In the genomic region with DNA sequence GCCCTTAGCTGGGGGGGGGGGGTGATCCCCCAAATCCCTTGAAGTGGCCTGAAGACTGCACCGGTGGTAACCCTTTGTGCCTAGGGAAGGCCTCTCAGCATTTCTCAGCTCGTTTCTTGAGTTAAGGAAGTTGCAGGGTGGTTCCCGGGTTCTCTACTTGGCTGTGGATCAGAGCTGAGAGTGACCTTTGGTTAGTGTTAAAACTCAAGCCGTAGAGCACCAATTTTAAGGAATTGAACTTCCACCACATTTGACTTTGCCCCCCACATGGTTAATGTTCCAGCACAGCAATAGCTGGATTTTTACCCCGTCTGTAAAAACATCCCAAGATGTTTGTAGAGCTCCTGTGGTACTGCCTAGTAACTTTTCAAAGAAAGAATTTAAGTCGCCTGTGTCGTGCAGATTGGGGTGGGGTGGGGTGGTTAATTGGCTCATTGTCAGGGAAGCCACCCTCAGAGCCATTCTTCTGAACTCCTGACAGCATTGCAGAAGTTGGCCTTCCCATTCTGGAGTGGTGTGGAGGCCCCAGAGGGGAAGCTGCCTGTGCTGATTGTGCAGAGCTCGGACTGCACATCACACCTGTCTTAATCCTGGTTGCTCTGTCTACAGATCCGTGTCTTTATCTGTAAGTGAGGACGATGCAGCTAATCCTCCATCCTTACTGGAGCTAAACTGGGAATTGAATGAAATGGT, we compare ENCODE assay signal across 8 mouse cellular contexts. TPM values are rescaled to one million over a fixed set of nuclear protein-coding genes. Genes with fewer than 3 reads are reported as not detected.
A peak's percentile ranks its signal among the peaks of the same experiment; 100 is the strongest.
DNase-seq lines count a peak whose midpoint lies in the region; ATAC-seq and TF ChIP-seq lines count a peak whose summit lies in the region.

No protein-coding gene starts in this region.

- H3K36me3 ChIP-seq in embryonic facial prominence, embryonic 13.5 days, result peaks cover 39% of the 10 kb centered on the region
- H3K36me3 ChIP-seq in kidney, adult 2 months (ENCODE audit: control insufficient read depth, insufficient read depth, low read length), result peaks cover 4% of the 10 kb centered on the region; the same call in 1 of the 2 replicates
- peaks cover 20% of the 10 kb centered on the region for H3K36me3 ChIP-seq in midbrain, embryonic 12.5 days

- DNase-seq in gastrocnemius, adult 2 months, result no peak
- no peak for DNase-seq in gastrocnemius, postnatal 4 days (ENCODE audit: low spot score in 2 of 2)
- peak; percentile 94 for DNase-seq in kidney, adult 2 months
- DNase-seq in right cerebral cortex, postnatal 36 days (ENCODE audit: low spot score in 2 of 2), result no peak
- DNase-seq in thymus, postnatal 36 days, result no peak
- DNase-seq in thymus, postnatal 0 days (ENCODE audit: low spot score), result no peak

- peak overlapping the region; percentile 86 for H3K9ac ChIP-seq in embryonic facial prominence, embryonic 13.5 days
- peak overlapping the region; percentile 87; the same call in 1 of the 2 replicates for H3K9ac ChIP-seq in midbrain, embryonic 12.5 days (replicated peaks)

- intact Hi-C loops in gastrocnemius, adult 2 months (cut with DNase I), result no loop called here

- H3K4me3 ChIP-seq in gastrocnemius, adult 2 months, result peak overlapping the region; percentile 90
- peak overlapping the region; percentile 93 for H3K4me3 ChIP-seq in embryonic facial prominence, embryonic 13.5 days
- peak overlapping the region; percentile 61 for H3K4me3 ChIP-seq in kidney, adult 2 months (ENCODE audit: insufficient read depth, low read depth, low read length)
- peak overlapping the region; percentile 90 for H3K4me3 ChIP-seq in midbrain, embryonic 12.5 days

- TF ChIP-seq CTCF in gastrocnemius, adult 2 months (IDR thresholded peaks at IDR 0.05), result no peak
- no peak for TF ChIP-seq CTCF in kidney, adult 2 months (conservative IDR thresholded peaks at IDR 0.05; ENCODE audit: insufficient read depth, insufficient read length, low read depth, low read length)

- no peak for ATAC-seq in embryonic facial prominence, embryonic 13.5 days (ENCODE audit: insufficient number of reproducible peaks, insufficient read depth, low FRiP score, low TSS enrichment, low read depth)
- ATAC-seq in midbrain, embryonic 12.5 days (ENCODE audit: low FRiP score, low read depth), result no peak

- 72% methylated on average over 10 of the region's 10 CpGs for WGBS in embryonic facial prominence, embryonic 13.5 days
- WGBS in kidney, adult 2 months, result 26% methylated on average over 10 of the region's 10 CpGs
- WGBS in midbrain, embryonic 12.5 days, result 56% methylated on average over 10 of the region's 10 CpGs

- H3K4me1 ChIP-seq in embryonic facial prominence, embryonic 13.5 days, result peaks cover 22% of the 10 kb centered on the region
- peaks cover 24% of the 10 kb centered on the region for H3K4me1 ChIP-seq in kidney, adult 2 months (ENCODE audit: control insufficient read depth, insufficient read depth, low read length)
- H3K4me1 ChIP-seq in midbrain, embryonic 12.5 days, result peaks cover 20% of the 10 kb centered on the region

- TF ChIP-seq POLR2A in kidney, adult 2 months (IDR thresholded peaks at IDR 0.05; ENCODE audit: low read depth, low read length), result no peak

- peak overlapping the region; percentile 94 for H3K4me2 ChIP-seq in embryonic facial prominence, embryonic 13.5 days
- peak overlapping the region; percentile 94 for H3K4me2 ChIP-seq in midbrain, embryonic 12.5 days (replicated peaks)

- peak overlapping the region; percentile 98 for H3K27ac ChIP-seq in gastrocnemius, adult 2 months
- no peak overlapping the region for H3K27ac ChIP-seq in embryonic facial prominence, embryonic 13.5 days
- peak overlapping the region; percentile 72 for H3K27ac ChIP-seq in kidney, adult 2 months (ENCODE audit: insufficient read depth, low read depth, low read length)
- no peak overlapping the region for H3K27ac ChIP-seq in midbrain, embryonic 12.5 days (replicated peaks)

- H3K9me3 ChIP-seq in embryonic facial prominence, embryonic 13.5 days, result no peaks in the 10 kb centered on the region
- no peaks in the 10 kb centered on the region for H3K9me3 ChIP-seq in midbrain, embryonic 12.5 days

- H3K27me3 ChIP-seq in embryonic facial prominence, embryonic 13.5 days, result no peaks in the 10 kb centered on the region
- no peaks in the 10 kb centered on the region for H3K27me3 ChIP-seq in kidney, adult 2 months (replicated peaks; ENCODE audit: control insufficient read depth, insufficient read depth, low read length)
- no peaks in the 10 kb centered on the region for H3K27me3 ChIP-seq in midbrain, embryonic 12.5 days

RNA-seq across cellular contexts. Expression of a gene that starts 1.5 kb away (rescaled TPM):
- 10 to 100 TPM; 12.9 to 17.5 TPM for total RNA-seq in gastrocnemius, adult 2 months (2021)
- total RNA-seq in gastrocnemius, postnatal 4 days (2021), result 10 to 100 TPM; 24.7 to 26.2 TPM
- polyA plus RNA-seq in embryonic facial prominence, embryonic 13.5 days (2015; fragmentation: Nextera tagmentation; extraction: Ambion mirVana), result 11.1 and 13.7 TPM in 2 replicates
- polyA plus RNA-seq in kidney, adult 2 months (2012; rRNA removed), result 156 and 161 TPM in 2 replicates
- 11.2 and 12.9 TPM in 2 replicates for polyA plus RNA-seq in midbrain, embryonic 12.5 days (2016; fragmentation: Nextera tagmentation; extraction: Ambion mirVana)
- polyA plus RNA-seq in thymus, postnatal 0 days (2015; fragmentation: Nextera tagmentation; extraction: Ambion mirVana), result 4.9 and 5.7 TPM in 2 replicates

RNA-seq across cellular contexts. Expression of a gene that starts 10.7 kb away (rescaled TPM):
- total RNA-seq in gastrocnemius, adult 2 months (2021), result 10 to 100 TPM; 23.1 to 25.2 TPM
- total RNA-seq in gastrocnemius, postnatal 4 days (2021), result 10 to 100 TPM; 24.6 to 27.1 TPM
- polyA plus RNA-seq in embryonic facial prominence, embryonic 13.5 days (2015; fragmentation: Nextera tagmentation; extraction: Ambion mirVana), result 12.7 and 13.5 TPM in 2 replicates
- 45.8 and 59.5 TPM in 2 replicates for polyA plus RNA-seq in kidney, adult 2 months (2012; rRNA removed)
- 11.6 and 11.7 TPM in 2 replicates for polyA plus RNA-seq in midbrain, embryonic 12.5 days (2016; fragmentation: Nextera tagmentation; extraction: Ambion mirVana)
- 5.6 and 9.6 TPM in 2 replicates for polyA plus RNA-seq in thymus, postnatal 0 days (2015; fragmentation: Nextera tagmentation; extraction: Ambion mirVana)

RNA-seq across cellular contexts. Expression of a gene that starts 36.2 kb away (rescaled TPM):
- total RNA-seq in gastrocnemius, adult 2 months (2021), result 10 to 100 TPM; 50.8 to 67.6 TPM
- 10 to 100 TPM; 26.3 to 27.6 TPM for total RNA-seq in gastrocnemius, postnatal 4 days (2021)
- polyA plus RNA-seq in embryonic facial prominence, embryonic 13.5 days (2015; fragmentation: Nextera tagmentation; extraction: Ambion mirVana), result 12.4 and 15.2 TPM in 2 replicates
- 78.0 and 98.0 TPM in 2 replicates for polyA plus RNA-seq in kidney, adult 2 months (2012; rRNA removed)
- polyA plus RNA-seq in midbrain, embryonic 12.5 days (2016; fragmentation: Nextera tagmentation; extraction: Ambion mirVana), result 13.9 and 14.2 TPM in 2 replicates
- polyA plus RNA-seq in thymus, postnatal 0 days (2015; fragmentation: Nextera tagmentation; extraction: Ambion mirVana), result 22.6 and 23.5 TPM in 2 replicates

RNA-seq across cellular contexts. Expression of a gene that starts 41.6 kb away (rescaled TPM):
- total RNA-seq in gastrocnemius, adult 2 months (2021), result 1 to 10 TPM; 2.0 to 3.5 TPM
- total RNA-seq in gastrocnemius, postnatal 4 days (2021), result 1 to 10 TPM; 4.5 to 5.7 TPM
- polyA plus RNA-seq in embryonic facial prominence, embryonic 13.5 days (2015; fragmentation: Nextera tagmentation; extraction: Ambion mirVana), result 24.0 and 25.3 TPM in 2 replicates
- polyA plus RNA-seq in kidney, adult 2 months (2012; rRNA removed), result 49.0 and 69.1 TPM in 2 replicates
- 22.8 and 23.9 TPM in 2 replicates for polyA plus RNA-seq in midbrain, embryonic 12.5 days (2016; fragmentation: Nextera tagmentation; extraction: Ambion mirVana)
- polyA plus RNA-seq in thymus, postnatal 0 days (2015; fragmentation: Nextera tagmentation; extraction: Ambion mirVana), result 28.8 and 29.5 TPM in 2 replicates

RNA-seq across cellular contexts. Expression of a gene that starts 43.2 kb away (rescaled TPM):
- total RNA-seq in gastrocnemius, adult 2 months (2021), result 1 to 10 TPM; 4.2 to 4.5 TPM
- total RNA-seq in gastrocnemius, postnatal 4 days (2021), result 10 to 100 TPM; 11.9 to 13.6 TPM
- 80.6 and 81.9 TPM in 2 replicates for polyA plus RNA-seq in embryonic facial prominence, embryonic 13.5 days (2015; fragmentation: Nextera tagmentation; extraction: Ambion mirVana)
- 22.8 and 23.6 TPM in 2 replicates for polyA plus RNA-seq in kidney, adult 2 months (2012; rRNA removed)
- 60.4 and 64.0 TPM in 2 replicates for polyA plus RNA-seq in midbrain, embryonic 12.5 days (2016; fragmentation: Nextera tagmentation; extraction: Ambion mirVana)
- polyA plus RNA-seq in thymus, postnatal 0 days (2015; fragmentation: Nextera tagmentation; extraction: Ambion mirVana), result 44.8 and 46.0 TPM in 2 replicates

Comparison
In these comparisons a context has a peak if more than half of its experiments do, and no peak if none do; other contexts are left out.
1. H3K27ac ChIP-seq: peak in gastrocnemius, adult 2 months (single experiment) and kidney, adult 2 months (single experiment); none in embryonic facial prominence, embryonic 13.5 days (single experiment) and midbrain, embryonic 12.5 days (single experiment).
2. RNA of a gene that starts 1.5 kb away (polyA plus RNA-seq): 156 to 161 TPM in kidney, adult 2 months; 11.1 to 13.7 TPM in embryonic facial prominence, embryonic 13.5 days, 11.2 to 12.9 TPM in midbrain, embryonic 12.5 days and 4.9 to 5.7 TPM in thymus, postnatal 0 days; every median in the first group is over 10 times any median in the second.
3. Peak in every context shown above with its lines, with median percentiles within 50 percentile points of each other: H3K4me3 ChIP-seq.